Mouse (Mus musculus) limb, embryonic 10.5 days (tissue): ENCODE data around the gene Psmd13. TPM values are rescaled to one million over a fixed set of nuclear protein-coding genes. Genes with fewer than 3 reads are reported as not detected.
"Not testable (repeated sequence)": the region's sequence is repeated elsewhere in the genome, so short reads cannot be mapped to it uniquely, and the experiment has no call there.

ENCODE experiments used
- DNase-seq: peaks from one replicate; pipeline ENCODE4 v3.0.0-alpha.2; 2017; ENCODE audit warnings: low spot score
- H3K27ac ChIP-seq: fragments of 300-500 bp; sonication (generic); 2 replicates; pipeline ENCODE4 v1.5.1; 2016; ENCODE audit warnings: mild to moderate bottlenecking
- H3K27me3 ChIP-seq: fragments of 300-500 bp; sonication (generic); 2 replicates; pipeline ENCODE4 v1.6.1; 2016; ENCODE audit warnings: low read depth, mild to moderate bottlenecking; ENCODE audit not compliant: poor library complexity, severe bottlenecking
- H3K36me3 ChIP-seq: fragments of 300-500 bp; sonication (generic); 2 replicates; pipeline ENCODE4 v1.6.1; 2016; ENCODE audit warnings: mild to moderate bottlenecking, moderate library complexity
- H3K4me1 ChIP-seq: fragments of 300-500 bp; sonication (generic); 2 replicates; pipeline ENCODE4 v1.6.1; 2016
- H3K4me3 ChIP-seq: fragments of 300-500 bp; sonication (generic); 2 replicates; pipeline ENCODE4 v1.5.1; 2016; ENCODE audit warnings: mild to moderate bottlenecking, moderate library complexity
- H3K9me3 ChIP-seq: fragments of 300-500 bp; sonication (generic); replicated peaks from 2 replicates; pipeline ENCODE4 v1.6.1; 2016; ENCODE audit warnings: mild to moderate bottlenecking
- WGBS: fragments of 180-500 bp; shearing (Covaris S2); methylation state at CpG from one replicate; pipeline ENCODE4 v1.1.7; 2016; 5-methylcytosine and 5-hydroxymethylcytosine counted together
- polyA plus RNA-seq: library from polyadenylated mRNA; unstranded; fragments of >200 nt; fragmentation: Nextera tagmentation; extraction: Ambion mirVana; gene quantifications from 2 replicates; pipeline ENCODE4 v1.2.1, GENCODE M21; 2016

Psmd13 gene
- polyA plus RNA-seq, 1 experiment from 2014 or later: 364 TPM

DNA sequence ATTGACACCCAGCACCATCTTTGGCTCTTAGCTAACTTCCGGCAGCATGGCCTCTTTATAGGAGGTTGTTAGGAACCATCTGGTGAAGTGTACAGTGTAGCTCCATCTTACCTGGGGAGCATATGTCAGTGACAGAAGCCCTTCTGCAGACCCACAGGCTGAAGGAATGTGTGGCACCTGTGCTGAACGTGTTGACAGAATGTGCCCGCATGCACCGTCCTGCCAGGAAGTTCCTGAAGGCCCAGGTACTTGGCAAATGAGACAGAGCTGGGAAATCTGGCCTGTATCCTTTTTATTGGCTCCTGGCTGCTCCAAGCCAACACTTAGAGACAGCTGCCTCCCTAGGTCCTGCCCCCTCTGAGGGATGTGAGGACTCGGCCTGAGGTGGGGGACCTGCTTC lies 21.0 kb upstream of the Psmd13 start:
- DNase-seq: no peak
- Histone ChIP-seq H3K4me1 (peaks cover 27% of the 10 kb centered on the region), H3K27ac (no peak overlapping the region), H3K9me3 (no peaks in the 10 kb centered on the region), H3K36me3 (peaks cover 70% of the 10 kb centered on the region), H3K27me3 (no peaks in the 10 kb centered on the region), H3K4me3 (no peak overlapping the region)
- WGBS: 90% methylated on average over 5 of the region's 5 CpGs

DNA sequence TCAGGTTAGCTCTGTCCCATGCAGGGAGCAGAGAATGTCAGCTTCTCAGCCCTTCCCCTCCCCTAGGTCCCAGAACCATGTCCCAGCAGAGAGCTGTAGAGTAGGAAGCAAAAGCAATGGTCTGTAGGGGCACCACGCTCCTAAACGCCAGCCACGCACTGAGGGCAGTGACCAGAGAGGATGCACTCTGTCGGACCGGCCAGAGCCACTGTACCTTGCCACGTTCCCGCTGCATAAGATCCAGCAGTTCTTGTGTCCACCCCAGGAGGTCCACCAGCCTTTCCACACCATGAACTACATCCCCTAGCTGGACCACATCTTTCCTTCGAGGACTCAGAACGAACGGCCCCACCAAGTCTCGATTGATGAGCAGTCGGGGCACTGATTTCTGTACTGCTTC lies 17.0 kb upstream of the Psmd13 start:
- no peaks in the 10 kb centered on the region for H3K9me3 ChIP-seq
- H3K4me3 ChIP-seq: no peak overlapping the region
- H3K27me3 ChIP-seq: no peaks in the 10 kb centered on the region
- DNase-seq: no peak
- H3K4me1 ChIP-seq: no peaks in the 10 kb centered on the region
- 87% methylated on average over 12 of the region's 12 CpGs for WGBS
- H3K36me3 ChIP-seq: peaks cover 77% of the 10 kb centered on the region
- no peak overlapping the region for H3K27ac ChIP-seq

DNA sequence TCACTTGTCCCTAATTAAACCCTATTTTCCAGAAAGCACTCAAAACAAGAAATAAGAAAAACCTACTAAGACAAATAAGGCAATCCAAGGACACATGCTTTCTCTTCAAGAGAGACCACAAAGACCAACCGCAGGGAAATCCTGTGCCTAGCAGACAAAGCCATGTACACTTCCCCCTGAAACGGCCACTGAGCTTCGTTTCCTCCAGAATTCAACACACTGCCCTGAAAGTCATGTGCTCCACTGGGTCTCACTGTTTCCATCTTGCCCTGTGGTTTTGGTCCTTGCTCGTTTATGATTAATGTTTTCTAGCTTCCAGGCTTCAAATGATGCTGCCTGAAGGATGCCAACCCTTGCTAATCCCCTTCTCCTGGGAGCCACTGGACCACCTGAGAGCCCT lies 7.5 kb upstream of the Psmd13 start:
- Histone ChIP-seq H3K27ac (no peak overlapping the region), H3K9me3 (no peaks in the 10 kb centered on the region), H3K36me3 (peaks cover 38% of the 10 kb centered on the region), H3K4me3 (no peak overlapping the region), H3K27me3 (no peaks in the 10 kb centered on the region), H3K4me1 (no peaks in the 10 kb centered on the region)
- no peak for DNase-seq
- 92% methylated on average over 4 of the region's 4 CpGs for WGBS

DNA sequence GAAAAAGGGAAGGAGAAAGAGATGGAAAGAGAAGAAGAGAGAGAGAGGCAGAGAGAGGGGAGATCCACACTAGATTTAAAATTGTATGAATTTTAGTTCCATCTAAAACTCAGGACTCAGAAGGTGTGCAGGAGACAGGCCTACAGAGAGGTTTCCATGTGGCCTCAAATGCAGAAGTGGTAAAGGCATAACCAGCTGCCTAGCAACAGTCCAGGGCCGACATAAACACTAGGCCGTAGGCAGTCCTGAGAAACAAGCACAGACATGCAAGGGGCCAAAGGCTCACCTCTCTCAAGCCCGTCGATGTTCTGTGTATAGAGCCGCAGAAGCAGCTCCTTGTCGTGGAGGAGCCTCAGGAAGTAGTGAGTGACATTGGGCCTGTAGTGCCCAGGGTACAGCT lies 4.4 kb upstream of the Psmd13 start:
- no peaks in the 10 kb centered on the region for H3K27me3 ChIP-seq
- peaks cover 10% of the 10 kb centered on the region for H3K4me1 ChIP-seq
- H3K27ac ChIP-seq: no peak overlapping the region
- no peak for DNase-seq
- H3K4me3 ChIP-seq: no peak overlapping the region
- no peaks in the 10 kb centered on the region for H3K9me3 ChIP-seq
- H3K36me3 ChIP-seq: peaks cover 34% of the 10 kb centered on the region
- 85% methylated on average over 6 of the region's 6 CpGs for WGBS

DNA sequence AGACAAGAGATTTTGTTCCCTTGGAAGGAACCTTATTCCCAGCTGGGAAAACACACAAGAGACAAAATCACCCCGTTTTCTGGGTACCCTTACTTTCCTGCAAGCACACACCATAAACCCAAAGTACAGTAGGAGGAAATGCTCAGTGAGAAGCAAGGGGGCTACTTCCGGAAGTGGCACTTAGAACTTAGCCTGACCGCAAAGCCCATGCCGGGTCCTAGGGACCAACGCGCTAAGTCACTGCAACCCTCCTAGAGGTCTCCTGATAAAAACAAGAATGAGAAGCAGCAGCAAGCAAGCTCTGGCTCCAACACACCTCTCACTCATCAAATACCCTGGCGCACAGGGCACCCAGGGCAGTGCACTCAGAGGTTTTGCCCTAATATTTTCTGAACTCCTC lies 2.4 kb upstream of the Psmd13 start:
- 89% methylated on average over 7 of the region's 7 CpGs for WGBS
- peaks cover 34% of the 10 kb centered on the region for H3K36me3 ChIP-seq
- no peaks in the 10 kb centered on the region for H3K9me3 ChIP-seq
- no peak for DNase-seq
- no peak overlapping the region for H3K27ac ChIP-seq
- H3K27me3 ChIP-seq: no peaks in the 10 kb centered on the region
- no peak overlapping the region for H3K4me3 ChIP-seq
- peaks cover 16% of the 10 kb centered on the region for H3K4me1 ChIP-seq

DNA sequence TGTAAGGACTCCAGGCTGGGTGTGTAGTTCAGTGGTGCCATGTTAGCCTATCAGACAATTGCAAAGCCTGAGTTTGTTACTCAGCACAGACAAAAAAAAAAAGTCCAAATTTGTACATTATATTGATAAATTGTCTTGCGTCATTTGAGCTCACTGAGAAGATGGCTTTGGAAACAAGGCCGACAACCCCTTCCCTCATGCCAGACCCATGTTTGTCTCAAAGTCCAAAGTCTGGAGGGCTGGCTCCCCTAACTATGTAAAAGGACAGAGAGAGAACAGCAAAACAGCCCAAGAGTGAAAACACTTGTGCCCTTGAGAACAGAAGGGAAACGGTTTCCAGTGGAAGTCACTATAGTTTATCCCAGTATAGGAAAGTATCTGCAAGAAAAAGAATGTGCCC lies 1.3 kb upstream of the Psmd13 start:
- Histone ChIP-seq H3K4me1 (peaks cover 16% of the 10 kb centered on the region), H3K27me3 (no peaks in the 10 kb centered on the region), H3K4me3 (no peak overlapping the region), H3K27ac (no peak overlapping the region), H3K36me3 (peaks cover 36% of the 10 kb centered on the region), H3K9me3 (no peaks in the 10 kb centered on the region)
- DNase-seq: no peak
- 89% methylated on average over 3 of the region's 3 CpGs for WGBS

DNA sequence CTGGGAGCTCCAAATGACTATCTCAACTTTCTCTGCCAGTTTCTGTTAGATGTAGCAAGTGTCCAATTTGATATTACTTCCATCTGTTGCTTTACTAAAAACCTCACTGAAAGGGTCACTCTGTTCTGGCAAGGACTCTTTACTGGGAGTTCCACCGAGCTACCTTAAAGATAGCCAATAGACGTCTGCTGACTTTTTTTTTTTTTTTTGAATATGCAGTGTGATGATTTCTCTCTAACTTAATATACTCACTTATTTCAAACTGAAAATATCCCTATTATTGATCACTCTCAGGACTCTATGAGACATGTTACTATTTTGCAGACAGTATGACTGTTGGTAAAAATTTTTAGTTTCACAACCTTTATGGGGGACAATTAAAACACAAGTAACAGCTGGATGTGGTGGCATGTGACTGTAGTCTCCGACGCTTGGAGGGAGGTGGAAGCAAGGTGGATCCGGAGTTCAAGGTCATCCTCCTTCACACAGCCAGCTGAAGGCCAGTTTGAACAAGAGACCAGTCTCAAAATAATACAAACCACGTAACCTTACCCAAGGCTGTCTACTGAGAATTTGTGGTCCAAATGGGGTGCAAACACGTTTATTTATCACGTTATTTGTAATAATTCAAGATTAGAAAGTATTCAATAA lies 778 bp upstream of the Psmd13 start:
- 36% methylated on average over 8 of the region's 8 CpGs for WGBS
- no peak for DNase-seq
- Histone ChIP-seq H3K36me3 (peaks cover 37% of the 10 kb centered on the region), H3K4me1 (peaks cover 16% of the 10 kb centered on the region), H3K9me3 (no peaks in the 10 kb centered on the region), H3K27ac (peak overlapping the region; percentile 90), H3K27me3 (no peaks in the 10 kb centered on the region), H3K4me3 (peak overlapping the region; percentile 91)

DNA sequence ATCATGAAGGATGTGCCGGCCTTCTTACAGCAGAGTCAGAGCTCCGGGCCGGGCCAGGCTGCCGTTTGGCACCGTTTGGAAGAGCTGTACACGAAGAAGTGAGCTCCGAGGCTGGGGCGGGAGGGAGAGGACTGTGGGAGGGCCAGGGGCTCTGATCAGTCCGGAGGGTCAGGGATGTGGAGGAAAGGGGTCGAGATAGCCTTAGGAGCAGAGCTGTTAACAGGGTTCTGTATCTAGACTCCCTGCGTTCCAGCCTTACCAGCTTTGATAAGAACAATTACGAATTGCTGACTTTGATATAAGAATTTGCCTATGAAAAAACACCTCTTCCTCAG lies 668 bp downstream of the Psmd13 start:
- H3K27me3 ChIP-seq: no peaks in the 10 kb centered on the region
- H3K4me1 ChIP-seq: peaks cover 16% of the 10 kb centered on the region
- peaks cover 40% of the 10 kb centered on the region for H3K36me3 ChIP-seq
- no peak for DNase-seq
- H3K9me3 ChIP-seq: no peaks in the 10 kb centered on the region
- H3K27ac ChIP-seq: peak overlapping the region; percentile 90
- WGBS: under 1% methylated on average over 12 of the region's 12 CpGs
- H3K4me3 ChIP-seq: peak overlapping the region; percentile 91

DNA sequence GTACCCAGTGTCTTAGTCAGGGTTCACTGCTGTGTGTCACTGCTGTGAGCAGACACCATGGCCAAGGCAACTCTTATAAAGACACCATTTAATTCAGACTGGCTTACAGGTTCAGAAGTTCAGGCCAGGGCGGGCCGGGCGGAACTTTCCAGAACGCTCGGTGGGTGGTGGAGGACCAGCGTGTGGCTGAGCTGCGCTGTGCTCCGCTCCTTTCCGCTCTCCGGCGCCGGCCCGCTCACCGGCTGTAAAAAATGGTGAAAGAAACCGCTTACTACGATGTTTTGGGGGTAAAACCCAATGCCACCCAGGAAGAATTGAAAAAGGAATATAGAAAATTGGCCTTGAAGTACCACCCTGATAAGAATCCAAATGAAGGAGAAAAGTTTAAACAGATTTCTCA lies 8.9 kb downstream of the Psmd13 start:
- not testable (repeated sequence) for H3K27ac ChIP-seq, H3K4me1 ChIP-seq, DNase-seq, H3K9me3 ChIP-seq, H3K27me3 ChIP-seq, H3K4me3 ChIP-seq
- H3K36me3 ChIP-seq: peaks cover 85% of the 10 kb centered on the region
- WGBS: 94% methylated on average over 16 of the region's 16 CpGs

DNA sequence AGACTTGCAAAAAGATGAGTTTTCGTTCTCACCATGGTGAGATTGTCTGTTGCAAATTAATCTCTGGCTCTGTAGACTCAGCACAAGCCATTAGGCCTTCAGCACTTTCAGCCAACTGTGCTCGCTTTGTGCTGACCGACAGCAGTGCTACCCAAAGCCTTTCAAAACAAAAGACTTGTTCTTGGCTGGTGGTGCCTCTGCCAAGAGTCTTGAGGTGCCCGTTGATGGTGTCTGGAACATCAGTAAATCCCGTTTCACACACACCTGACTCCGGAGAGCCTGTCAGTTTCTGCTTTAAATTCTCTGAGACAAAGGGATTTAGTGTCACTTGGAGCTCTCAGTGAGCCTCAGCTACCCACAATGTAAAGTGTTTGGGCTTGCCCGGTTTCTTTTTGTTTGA lies 12.3 kb downstream of the Psmd13 start:
- 91% methylated on average over 7 of the region's 7 CpGs for WGBS
- Histone ChIP-seq H3K36me3 (peaks cover 86% of the 10 kb centered on the region), H3K4me3 (no peak overlapping the region), H3K27me3 (no peaks in the 10 kb centered on the region), H3K9me3 (no peaks in the 10 kb centered on the region), H3K4me1 (no peaks in the 10 kb centered on the region), H3K27ac (no peak overlapping the region)
- DNase-seq: no peak

DNA sequence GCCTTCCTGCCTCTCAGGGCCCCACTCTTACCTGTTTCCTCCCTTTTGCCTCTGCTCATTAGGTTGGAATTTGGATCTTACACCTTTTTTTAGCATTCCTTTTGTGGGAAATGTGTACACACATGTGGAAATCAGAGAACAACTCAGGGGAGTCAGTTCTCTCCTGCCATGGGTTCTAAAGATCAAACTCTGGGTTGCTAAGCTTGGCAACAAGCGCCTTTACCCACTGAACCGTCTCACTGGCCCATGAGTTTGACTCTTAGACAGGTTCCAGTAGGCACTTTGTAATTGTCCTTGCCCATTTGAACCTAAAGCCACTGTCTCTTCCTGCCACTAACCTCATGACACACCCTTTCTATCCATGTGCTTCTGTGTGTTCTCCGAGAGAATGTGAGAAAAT lies 12.8 kb downstream of the Psmd13 start:
- H3K4me1 ChIP-seq: no peaks in the 10 kb centered on the region
- no peak overlapping the region for H3K4me3 ChIP-seq
- peaks cover 86% of the 10 kb centered on the region for H3K36me3 ChIP-seq
- H3K27me3 ChIP-seq: no peaks in the 10 kb centered on the region
- H3K9me3 ChIP-seq: no peaks in the 10 kb centered on the region
- DNase-seq: no peak
- 92% methylated on average over 3 of the region's 3 CpGs for WGBS
- no peak overlapping the region for H3K27ac ChIP-seq

DNA sequence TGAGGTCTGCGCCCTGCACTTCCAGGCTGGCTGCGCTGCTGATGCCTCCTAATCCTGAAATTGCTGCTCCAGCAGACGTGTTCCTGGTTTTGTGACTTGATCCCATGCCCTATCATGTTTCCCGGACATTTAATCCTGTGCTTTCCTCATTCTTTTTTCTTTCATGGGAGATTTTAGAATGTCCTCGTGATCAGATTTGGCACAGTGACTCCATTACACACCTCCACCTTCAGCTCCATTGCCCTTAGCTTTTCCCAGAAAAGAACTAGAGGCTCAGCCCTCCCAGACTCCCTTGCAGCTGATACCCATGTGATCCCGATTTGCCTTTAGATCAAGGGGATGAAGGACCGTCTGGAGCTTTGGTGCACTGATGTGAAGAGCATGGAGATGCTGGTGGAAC lies 16.1 kb downstream of the Psmd13 start:
- no peaks in the 10 kb centered on the region for H3K27me3 ChIP-seq
- no peak for DNase-seq
- H3K9me3 ChIP-seq: no peaks in the 10 kb centered on the region
- peaks cover 10% of the 10 kb centered on the region for H3K4me1 ChIP-seq
- WGBS: 89% methylated on average over 7 of the region's 7 CpGs
- peaks cover 76% of the 10 kb centered on the region for H3K36me3 ChIP-seq
- H3K4me3 ChIP-seq: no peak overlapping the region
- no peak overlapping the region for H3K27ac ChIP-seq

DNA sequence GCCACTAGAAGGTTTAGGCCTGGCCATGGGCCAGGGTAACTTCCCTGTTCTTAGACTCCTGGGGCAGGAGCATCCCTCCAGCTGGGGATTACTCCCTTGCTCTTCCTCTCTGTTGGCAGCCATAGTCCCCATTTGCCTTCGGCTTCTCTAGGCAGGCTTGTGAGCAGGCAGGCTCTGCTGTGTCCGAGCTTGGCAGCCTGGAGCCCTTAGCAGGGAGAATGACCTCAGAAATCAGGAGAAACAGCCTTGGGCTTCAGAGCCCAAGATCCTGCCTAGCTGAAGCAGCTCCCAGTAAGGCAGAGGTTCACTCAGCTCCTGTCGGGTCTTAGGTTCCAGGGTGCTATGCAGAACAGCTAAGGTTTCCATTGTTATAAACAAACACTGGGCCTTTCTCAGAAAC lies 17.4 kb downstream of the Psmd13 start:
- H3K27ac ChIP-seq: no peak overlapping the region
- H3K4me1 ChIP-seq: peaks cover 18% of the 10 kb centered on the region
- no peaks in the 10 kb centered on the region for H3K9me3 ChIP-seq
- no peak overlapping the region for H3K4me3 ChIP-seq
- no peak for DNase-seq
- 87% methylated on average over 3 of the region's 3 CpGs for WGBS
- peaks cover 63% of the 10 kb centered on the region for H3K36me3 ChIP-seq
- no peaks in the 10 kb centered on the region for H3K27me3 ChIP-seq

DNA sequence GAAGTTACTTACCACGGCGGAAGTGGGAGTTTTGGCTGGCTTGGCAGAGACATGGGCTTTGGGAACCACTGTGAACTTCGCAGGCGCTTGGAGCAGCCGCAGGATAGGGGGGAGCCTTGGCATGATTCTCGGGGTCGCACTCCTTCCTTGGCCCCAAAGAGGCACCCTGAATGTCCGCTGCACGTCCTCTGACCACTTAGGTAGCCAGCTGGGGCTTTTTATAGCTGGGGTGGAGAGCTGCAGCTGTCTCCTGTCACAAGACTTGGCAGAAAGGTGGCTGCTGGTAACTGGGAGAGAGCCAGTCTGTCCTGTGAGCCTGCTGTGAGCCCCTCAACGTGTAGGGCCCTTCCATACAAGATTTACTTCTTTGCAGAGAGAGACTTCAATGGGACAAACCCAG lies 18.5 kb downstream of the Psmd13 start, which contains the start of gene Cox8b:
TSS of gene Cox8b (minus strand) at position 227 of the 400 bp plus-strand sequence.
- Histone ChIP-seq H3K36me3 (peaks cover 54% of the 10 kb centered on the region), H3K4me3 (no peak within 1 kb of the TSS), H3K4me1 (peaks cover 18% of the 10 kb centered on the region), H3K27me3 (no peaks in the 10 kb centered on the region), H3K9me3 (no peaks in the 10 kb centered on the region), H3K27ac (no peak within 1 kb of the TSS)
- 68% methylated on average over 10 of the region's 10 CpGs for WGBS
- no peak for DNase-seq
